Mouse (Mus musculus) kidney, embryonic 15.5 days (tissue): ENCODE measurements around the gene Flnc. TPM values are rescaled to one million over a fixed set of nuclear protein-coding genes. Genes with fewer than 3 reads are reported as not detected.

Source experiments
- ATAC-seq: fragments of 200-750 bp; cut with Nextera tagmentation; replicated peaks from 2 replicates; pipeline ENCODE4 v1.8.0; 2017; ENCODE audit warnings: moderate TSS enrichment; ENCODE audit not compliant: low FRiP score
- H3K27ac ChIP-seq: fragments of 300-500 bp; sonication (generic); 2 replicates; pipeline ENCODE4 v1.5.1; 2015; ENCODE audit warnings: mild to moderate bottlenecking, inconsistent platforms
- H3K27me3 ChIP-seq: fragments of 300-500 bp; sonication (generic); 2 replicates; pipeline ENCODE4 v1.6.1; 2015; ENCODE audit warnings: inconsistent platforms
- H3K36me3 ChIP-seq: fragments of 300-500 bp; sonication (generic); 2 replicates; pipeline ENCODE4 v1.6.1; 2015; ENCODE audit warnings: inconsistent platforms
- H3K4me1 ChIP-seq: fragments of 300-500 bp; sonication (generic); 2 replicates; pipeline ENCODE4 v1.6.1; 2015; ENCODE audit warnings: inconsistent platforms
- H3K4me2 ChIP-seq: fragments of 300-500 bp; sonication (generic); 2 replicates; pipeline ENCODE4 v1.6.1; 2015; ENCODE audit warnings: moderate library complexity, mild to moderate bottlenecking, inconsistent platforms
- H3K4me3 ChIP-seq: fragments of 300-500 bp; sonication (generic); replicated peaks from 2 replicates; pipeline ENCODE4 v1.5.1; 2015; ENCODE audit warnings: mild to moderate bottlenecking, inconsistent platforms
- H3K9ac ChIP-seq: fragments of 300-500 bp; sonication (generic); 2 replicates; pipeline ENCODE4 v1.6.1; 2015; ENCODE audit warnings: mild to moderate bottlenecking, inconsistent platforms
- H3K9me3 ChIP-seq: fragments of 300-500 bp; sonication (generic); replicated peaks from 2 replicates; pipeline ENCODE4 v1.6.1; 2016; ENCODE audit warnings: inconsistent platforms
- WGBS: fragments of 180-500 bp; shearing (Covaris S2); methylation state at CpG from one replicate; pipeline ENCODE4 v1.1.7; 2015; ENCODE audit warnings: mixed read lengths; 5-methylcytosine and 5-hydroxymethylcytosine counted together
- polyA plus RNA-seq: library from polyadenylated mRNA; unstranded; fragments of >200 nt; fragmentation: Nextera tagmentation; extraction: Ambion mirVana; gene quantifications from 2 replicates; pipeline ENCODE4 v1.2.1, GENCODE M21; 2015

Gene Flnc
- polyA plus RNA-seq, 1 experiment from 2014 or later, result 9.3 TPM

GRCm38 (mm10) chr6:29463388-29463787, 30.3 kb downstream of the Flnc start:
- no peak overlapping the region for H3K27ac ChIP-seq
- no peak overlapping the region for H3K9ac ChIP-seq
- 77% methylated on average over 3 of the region's 3 CpGs for WGBS
- no peak overlapping the region for H3K4me2 ChIP-seq
- H3K9me3 ChIP-seq, result no peaks in the 10 kb centered on the region
- ATAC-seq, result no peak
- no peaks in the 10 kb centered on the region for H3K27me3 ChIP-seq
- peaks cover 1% of the 10 kb centered on the region; the same call in 1 of the 2 replicates for H3K4me1 ChIP-seq
- H3K4me3 ChIP-seq, result no peak overlapping the region
- peaks cover 19% of the 10 kb centered on the region for H3K36me3 ChIP-seq

- ATAC-seq, result peak; percentile 92
- H3K9ac ChIP-seq, result peak within 1 kb of the TSS; percentile 63
- H3K4me2 ChIP-seq, result peak within 1 kb of the TSS; percentile 71
- under 1% methylated on average over 39 of the region's 39 CpGs for WGBS
- peak within 1 kb of the TSS; percentile 81 for H3K4me3 ChIP-seq
- H3K4me1 ChIP-seq, result peaks cover 10% of the 10 kb centered on the region
- no peaks in the 10 kb centered on the region for H3K9me3 ChIP-seq
- peaks cover 25% of the 10 kb centered on the region for H3K36me3 ChIP-seq
- H3K27me3 ChIP-seq, result no peaks in the 10 kb centered on the region
- H3K27ac ChIP-seq, result peak within 1 kb of the TSS; percentile 82
Observed at GRCm38 (mm10) chr6:29467583-29468354, 34.7 kb downstream of the Flnc start, which contains the start of gene Atp6v1f. TSS of gene Atp6v1f (plus strand) at chr6:29467718.

- peak overlapping the region; percentile 63 for H3K9ac ChIP-seq
- peak overlapping the region; percentile 81 for H3K4me3 ChIP-seq
- H3K9me3 ChIP-seq, result no peaks in the 10 kb centered on the region
- H3K36me3 ChIP-seq, result peaks cover 25% of the 10 kb centered on the region
- peaks cover 17% of the 10 kb centered on the region for H3K4me1 ChIP-seq
- H3K27me3 ChIP-seq, result no peaks in the 10 kb centered on the region
- WGBS, result 83% methylated on average over 3 of the region's 3 CpGs
- H3K4me2 ChIP-seq, result peak overlapping the region; percentile 71
- no peak for ATAC-seq
- peak overlapping the region; percentile 82; the same call in 1 of the 2 replicates for H3K27ac ChIP-seq
Observed at GRCm38 (mm10) chr6:29468851-29469250, 35.8 kb downstream of the Flnc start.

DNA sequence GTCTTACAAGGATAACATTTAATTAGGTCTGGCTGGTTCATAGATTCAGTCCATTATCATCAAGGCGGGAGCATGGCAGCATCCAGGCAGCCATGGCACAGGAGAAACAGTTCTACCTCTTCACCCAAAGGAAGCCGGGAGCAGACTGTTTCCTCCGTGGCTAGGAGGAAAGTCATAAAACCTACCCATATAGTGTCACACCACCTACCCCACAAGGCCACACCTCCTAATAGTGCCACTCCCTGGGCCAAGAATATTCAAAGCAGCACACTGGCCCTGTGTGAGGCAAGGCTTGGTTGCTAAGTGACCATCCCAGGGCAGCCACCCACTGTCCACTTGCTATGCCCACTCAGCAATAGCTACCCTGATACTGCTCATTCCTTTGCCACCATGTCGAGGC, 38.1 kb downstream of the Flnc start, which contains the start of gene Atp6v1fnb:
Atp6v1fnb (plus strand) TSS at position 301 of the 400 bp plus-strand sequence.
- Histone ChIP-seq H3K4me1 (peaks cover 26% of the 10 kb centered on the region), H3K4me3 (no peak within 1 kb of the TSS), H3K9ac (no peak within 1 kb of the TSS), H3K27me3 (no peaks in the 10 kb centered on the region), H3K27ac (no peak within 1 kb of the TSS), H3K36me3 (peaks cover 25% of the 10 kb centered on the region), H3K9me3 (no peaks in the 10 kb centered on the region), H3K4me2 (no peak within 1 kb of the TSS)
- no peak for ATAC-seq
- 85% methylated on average over 4 of the region's 4 CpGs for WGBS

DNA sequence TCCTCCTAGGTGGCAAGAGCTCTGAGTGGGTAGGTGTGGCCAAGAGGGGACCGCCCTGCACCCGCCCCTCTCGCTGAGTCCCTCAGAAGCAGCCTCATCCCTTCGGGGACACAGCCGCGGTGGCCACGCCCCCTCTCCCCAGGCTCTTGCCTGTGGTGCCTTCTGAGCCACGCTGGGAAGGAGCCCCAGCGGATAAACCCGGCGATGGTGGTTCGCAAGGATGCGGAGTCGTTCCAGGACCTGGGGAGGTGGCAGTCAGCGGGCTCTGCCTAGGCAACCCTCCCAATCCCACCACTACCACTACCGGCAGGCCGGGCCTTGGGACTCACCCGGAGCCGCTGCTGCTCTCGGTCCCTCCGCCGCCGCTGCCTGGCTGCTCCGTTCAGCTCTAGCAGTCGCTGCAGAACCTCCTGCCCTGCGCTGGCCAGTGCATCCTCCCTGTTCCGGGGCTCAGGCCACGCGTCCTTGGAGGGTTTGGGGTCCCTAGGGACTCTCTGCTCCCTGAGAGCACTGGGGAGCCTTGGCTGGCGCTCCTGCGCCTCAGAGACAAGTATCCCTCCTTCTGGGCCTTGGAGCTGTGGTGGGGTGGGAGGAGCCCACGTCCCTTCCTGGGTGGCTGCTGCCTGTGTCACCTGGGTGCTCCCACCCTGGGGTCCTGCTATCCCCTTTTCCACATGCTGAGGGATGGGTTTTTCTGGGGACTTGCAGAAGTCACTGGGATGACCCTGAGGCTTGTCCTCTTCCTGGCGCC, 41.1 kb downstream of the Flnc start:
- Histone ChIP-seq H3K9ac (peak overlapping the region; percentile 44), H3K4me2 (peak overlapping the region; percentile 80), H3K4me1 (peaks cover 18% of the 10 kb centered on the region), H3K9me3 (no peaks in the 10 kb centered on the region), H3K27me3 (no peaks in the 10 kb centered on the region), H3K27ac (no peak overlapping the region), H3K4me3 (peak overlapping the region; percentile 55), H3K36me3 (peaks cover 25% of the 10 kb centered on the region)
- ATAC-seq, result peak; percentile 95
- 2% methylated on average over 31 of the region's 33 CpGs for WGBS

- peak overlapping the region; percentile 80 for H3K4me2 ChIP-seq
- H3K27me3 ChIP-seq, result no peaks in the 10 kb centered on the region
- peaks cover 25% of the 10 kb centered on the region for H3K36me3 ChIP-seq
- ATAC-seq, result no peak; the same call in 1 of the 2 replicates
- no peak overlapping the region for H3K27ac ChIP-seq
- peaks cover 16% of the 10 kb centered on the region for H3K4me1 ChIP-seq
- peak overlapping the region; percentile 55; the same call in 1 of the 2 replicates for H3K4me3 ChIP-seq
- no peak overlapping the region for H3K9ac ChIP-seq
- 67% methylated on average over 2 of the region's 2 CpGs for WGBS
- no peaks in the 10 kb centered on the region for H3K9me3 ChIP-seq
Observed at GRCm38 (mm10) chr6:29474736-29475135, 41.7 kb downstream of the Flnc start.

DNA sequence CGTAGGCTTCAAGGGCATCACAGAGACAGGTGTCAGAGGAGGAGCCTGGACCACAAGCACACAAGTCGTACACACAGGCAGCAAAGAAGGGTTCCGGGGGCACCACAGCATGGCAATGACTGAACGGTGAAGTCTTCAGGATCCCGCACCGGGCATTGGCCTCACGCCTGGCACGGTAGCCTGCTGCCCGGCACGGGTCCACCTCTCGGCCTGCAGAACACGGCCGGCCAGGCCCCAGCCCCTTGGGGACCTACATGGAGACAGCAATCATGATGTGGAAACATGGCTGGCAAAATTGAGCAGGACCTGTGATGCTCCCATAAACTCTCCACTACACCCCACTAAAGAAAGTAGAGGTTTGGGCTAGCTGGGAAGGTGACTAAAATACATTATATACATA, 49.6 kb downstream of the Flnc start:
- ATAC-seq, result no peak
- WGBS, result 92% methylated on average over 13 of the region's 13 CpGs
- no peaks in the 10 kb centered on the region for H3K27me3 ChIP-seq

GRCm38 (mm10) chr6:29484716-29485559, 51.9 kb downstream of the Flnc start:
- H3K4me2 ChIP-seq, result peak overlapping the region; percentile 90
- no peaks in the 10 kb centered on the region for H3K9me3 ChIP-seq
- 0 out of 2 replicates have a peak overlapping the region, but pooled peaks have one; percentile 37 for H3K9ac ChIP-seq
- peaks cover 20% of the 10 kb centered on the region for H3K36me3 ChIP-seq
- H3K27me3 ChIP-seq, result no peaks in the 10 kb centered on the region
- no peak overlapping the region for H3K27ac ChIP-seq
- 7% methylated on average over 26 of the region's 26 CpGs for WGBS
- peak; percentile 78 for ATAC-seq
- peak overlapping the region; percentile 46 for H3K4me3 ChIP-seq
- peaks cover 11% of the 10 kb centered on the region for H3K4me1 ChIP-seq

More for the DNA sequence above, 49.6 kb downstream of the Flnc start:
- Histone ChIP-seq H3K9me3 (no peaks in the 10 kb centered on the region), H3K9ac (no peak overlapping the region), H3K4me1 (peaks cover 11% of the 10 kb centered on the region), H3K27ac (no peak overlapping the region), H3K4me3 (no peak overlapping the region), H3K36me3 (peaks cover 20% of the 10 kb centered on the region), H3K4me2 (no peak overlapping the region)

GRCm38 (mm10) chr6:29485951-29486350, 52.9 kb downstream of the Flnc start:
- Histone ChIP-seq H3K4me3 (no peak overlapping the region), H3K9me3 (no peaks in the 10 kb centered on the region), H3K4me2 (no peak overlapping the region), H3K36me3 (peaks cover 23% of the 10 kb centered on the region), H3K27ac (no peak overlapping the region), H3K9ac (no peak overlapping the region), H3K4me1 (peaks cover 11% of the 10 kb centered on the region), H3K27me3 (no peaks in the 10 kb centered on the region)
- 52% methylated on average over 2 of the region's 2 CpGs for WGBS
- ATAC-seq, result no peak

GRCm38 (mm10) chr6:29494101-29494500, 61.0 kb downstream of the Flnc start:
- no peak overlapping the region for H3K9ac ChIP-seq
- H3K4me3 ChIP-seq, result no peak overlapping the region
- no peaks in the 10 kb centered on the region for H3K27me3 ChIP-seq
- ATAC-seq, result no peak
- WGBS, result 66% methylated on average over 4 of the region's 4 CpGs
- H3K4me2 ChIP-seq, result no peak overlapping the region
- no peak overlapping the region for H3K27ac ChIP-seq
- H3K9me3 ChIP-seq, result no peaks in the 10 kb centered on the region
- peaks cover 11% of the 10 kb centered on the region; the same call in 1 of the 2 replicates for H3K4me1 ChIP-seq
- H3K36me3 ChIP-seq, result peaks cover 41% of the 10 kb centered on the region; the same call in 1 of the 2 replicates

GRCm38 (mm10) chr6:29496270-29496669, 63.2 kb downstream of the Flnc start:
- Histone ChIP-seq H3K9me3 (no peaks in the 10 kb centered on the region), H3K27ac (no peak overlapping the region), H3K36me3 (peaks cover 39% of the 10 kb centered on the region; the same call in 1 of the 2 replicates), H3K27me3 (no peaks in the 10 kb centered on the region), H3K4me3 (peak overlapping the region; percentile 10; the same call in 1 of the 2 replicates), H3K4me1 (peaks cover 11% of the 10 kb centered on the region; the same call in 1 of the 2 replicates), H3K9ac (no peak overlapping the region), H3K4me2 (peak overlapping the region; percentile 45)
- ATAC-seq, result peak; percentile 24
- 37% methylated on average over 25 of the region's 25 CpGs for WGBS
